Mouse (Mus musculus) lung, adult 18-20 months (tissue): Measurements from ENCODE around the gene Phgr1.
A peak's percentile ranks its signal among the peaks of the same experiment; 100 is the strongest.

Source experiments
- DNase-seq, 2 experiments: peaks; one replicate each; pipeline ENCODE4 v3.0.0; 2022; ENCODE audit warnings: mixed read lengths in 2 of 2

The Phgr1 gene

DNA sequence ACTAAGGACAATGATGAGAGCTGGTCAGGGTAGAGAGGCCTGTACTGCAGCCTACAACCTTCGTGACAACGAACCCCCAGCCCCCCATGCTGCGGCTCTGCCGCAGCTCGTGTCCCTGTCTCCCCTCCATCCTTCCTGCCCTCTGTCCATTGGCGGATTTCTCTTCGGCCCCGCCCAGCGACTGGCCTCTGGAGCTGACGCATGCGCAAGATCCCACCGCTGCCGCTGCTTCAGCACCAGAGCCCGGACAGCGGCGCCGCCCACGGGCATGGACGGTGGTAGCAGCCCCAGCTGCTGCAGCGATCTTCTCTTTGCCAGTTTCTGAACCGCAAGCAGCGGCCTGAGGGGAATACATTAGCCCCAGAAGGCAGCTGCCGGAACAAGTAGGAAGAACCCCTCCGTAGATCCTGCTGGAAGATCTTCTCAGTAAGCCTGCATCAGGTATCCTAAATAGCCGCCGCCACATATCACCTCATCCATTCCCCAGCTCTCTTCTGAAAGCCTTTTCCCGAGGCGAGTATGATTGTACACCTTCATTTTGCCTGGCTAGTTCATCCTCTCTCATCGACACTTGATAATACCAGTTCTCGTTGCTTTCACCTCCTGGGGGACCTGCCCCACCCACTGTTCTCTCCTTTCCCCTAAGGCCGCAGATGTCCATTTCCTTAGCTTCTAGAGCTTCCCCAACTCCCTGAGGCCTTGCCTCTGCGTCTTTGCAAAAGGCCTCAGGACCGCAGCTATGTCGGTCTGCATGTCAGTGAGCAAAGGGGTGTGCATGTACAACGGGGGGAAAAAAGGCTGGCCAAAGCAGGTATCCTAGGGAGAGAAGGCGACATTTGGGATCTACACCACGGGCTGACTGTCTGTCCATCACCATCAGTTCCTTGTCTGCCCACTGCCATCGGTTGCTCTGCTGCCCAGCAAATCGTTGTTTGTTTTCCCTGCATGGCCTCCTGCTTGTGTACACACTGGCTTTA, 7.2 kb downstream of the Phgr1 start, which contains the start of gene Disp2:
Gene Disp2 (plus strand): TSS at position 216 of the 977 bp plus-strand sequence.
- DNase-seq: peak; percentile 93 to 96

DNA sequence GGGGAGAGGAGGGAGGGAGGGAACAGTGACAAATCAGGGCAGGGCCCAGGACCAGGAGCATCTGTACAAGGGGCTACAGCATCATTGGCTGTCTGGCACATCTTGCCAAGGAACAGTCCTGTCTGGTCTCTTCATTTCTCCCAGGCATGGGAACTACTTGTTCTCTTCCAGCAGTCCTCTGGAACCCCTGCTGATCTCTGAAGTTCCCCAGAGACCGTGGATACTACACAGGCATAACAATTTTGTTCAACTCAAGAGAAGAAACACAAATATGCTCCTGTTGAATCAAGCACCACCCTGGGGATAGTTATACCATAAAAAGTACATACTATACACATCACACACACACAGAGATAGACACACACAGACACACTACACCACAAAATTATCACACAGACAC, 8.5 kb downstream of the Phgr1 start:
- no peak for DNase-seq

DNA sequence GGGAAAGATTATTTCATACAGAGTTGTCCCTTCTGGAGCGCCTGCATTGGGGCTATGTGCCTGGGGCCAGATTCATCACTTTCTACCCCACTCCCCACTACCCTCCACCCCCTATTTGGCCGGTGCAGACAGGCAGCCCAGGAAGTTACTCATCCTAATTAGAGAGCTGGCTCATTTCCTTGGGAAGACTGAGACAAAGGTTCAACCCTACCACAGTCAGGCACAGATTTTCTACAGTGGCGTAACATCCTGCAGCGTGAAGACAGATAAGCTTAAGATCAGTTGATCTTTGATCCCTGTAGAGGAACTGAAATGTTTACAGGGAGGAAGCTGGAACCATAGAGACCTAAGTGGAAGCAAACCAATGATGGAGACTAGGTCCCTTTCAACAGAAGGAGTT, 9.7 kb downstream of the Phgr1 start:
- DNase-seq: peak in 1 of 2 experiments; percentile 52

DNA sequence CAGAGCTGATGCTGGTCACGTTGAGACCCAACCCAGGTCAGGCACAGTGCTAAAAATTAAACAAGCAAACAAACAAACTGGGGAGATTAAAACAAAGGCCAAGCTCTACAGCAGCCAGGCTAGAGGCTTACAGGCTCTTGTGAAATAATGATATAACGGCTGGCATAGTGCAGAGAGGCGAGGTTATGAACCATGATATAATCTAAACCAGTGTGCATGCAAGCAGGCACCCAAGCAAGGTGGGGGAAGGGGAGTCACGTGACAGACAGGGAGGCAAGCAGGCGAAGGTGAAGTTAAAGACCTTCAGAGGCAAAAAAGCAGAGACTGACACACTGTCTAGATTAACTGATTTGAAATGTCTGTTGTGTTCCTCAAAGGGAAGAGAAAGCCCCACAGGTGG, 10.5 kb downstream of the Phgr1 start:
- DNase-seq: no peak

DNA sequence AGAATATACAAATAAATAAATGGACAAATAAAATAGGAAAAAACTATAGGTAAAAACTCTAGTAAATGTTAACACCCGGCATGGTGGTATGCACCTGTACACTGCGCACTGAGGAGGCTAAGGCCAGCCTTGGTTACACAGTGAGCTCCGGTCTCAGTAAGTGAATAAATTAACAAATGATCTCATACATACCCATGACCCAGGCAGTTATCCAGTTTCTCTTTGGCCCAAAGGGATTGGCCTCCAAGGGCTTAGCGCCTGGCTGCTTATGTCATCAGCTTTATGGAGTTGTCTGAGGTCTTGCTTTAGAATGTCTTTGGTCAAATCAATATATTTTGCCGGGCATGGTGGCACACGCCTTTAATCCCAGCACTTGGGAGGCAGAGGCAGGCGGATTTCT, 11.1 kb downstream of the Phgr1 start:
- DNase-seq: no peak

DNA sequence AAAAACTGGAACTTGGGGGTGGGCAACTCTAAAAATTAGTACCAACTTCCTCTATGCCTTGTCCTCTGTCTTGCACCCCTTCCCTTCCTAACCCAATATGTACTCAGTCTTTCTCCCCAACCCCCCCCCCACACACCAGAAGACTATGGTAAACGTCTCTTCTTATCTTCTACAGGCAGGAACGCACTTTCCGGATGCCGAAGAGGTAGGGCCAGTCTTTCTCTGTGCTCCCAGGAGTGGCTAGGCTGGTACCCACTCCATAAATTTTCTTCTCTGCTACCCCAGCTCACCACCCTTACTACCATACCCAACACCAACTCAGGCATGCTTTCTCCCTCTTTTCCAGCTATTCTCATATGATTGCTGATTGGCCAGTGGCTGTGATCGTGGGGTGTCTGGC, 14.0 kb downstream of the Phgr1 start:
- DNase-seq: no peak

DNA sequence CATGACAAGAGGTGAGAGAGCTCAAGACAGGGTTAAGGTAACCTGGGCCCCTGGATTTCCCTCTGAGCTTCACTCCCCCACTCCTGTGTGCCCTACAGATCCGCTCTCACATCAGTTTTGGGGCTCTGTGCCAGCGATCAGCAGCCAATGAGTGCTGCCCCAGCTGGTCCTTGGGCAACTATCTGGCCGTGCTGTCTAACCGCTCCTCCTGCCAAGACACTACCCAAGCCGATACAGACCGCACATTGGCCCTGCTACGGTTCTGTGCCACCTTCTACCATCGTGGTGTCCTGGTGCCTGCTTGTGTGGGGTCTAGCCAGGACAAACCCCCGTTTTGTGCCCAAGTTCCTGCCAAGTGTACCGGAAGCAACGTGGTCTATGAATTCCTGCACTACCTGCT, 16.9 kb downstream of the Phgr1 start:
- DNase-seq: no peak

DNA sequence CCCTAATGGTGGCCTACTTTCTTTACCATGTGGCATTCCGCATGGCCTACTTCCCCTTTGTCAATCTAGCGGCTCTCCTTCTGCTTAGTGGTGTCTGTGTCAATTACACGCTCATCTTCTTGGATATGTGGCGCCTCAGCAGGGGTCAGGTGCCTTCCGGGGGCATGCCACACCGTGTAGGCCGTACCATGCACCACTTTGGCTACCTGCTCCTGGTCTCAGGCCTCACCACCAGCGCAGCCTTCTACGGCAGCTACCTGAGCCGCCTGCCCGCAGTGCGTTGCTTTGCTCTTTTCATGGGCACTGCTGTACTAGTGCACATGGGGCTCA, 17.6 kb downstream of the Phgr1 start:
- DNase-seq: no peak

DNA sequence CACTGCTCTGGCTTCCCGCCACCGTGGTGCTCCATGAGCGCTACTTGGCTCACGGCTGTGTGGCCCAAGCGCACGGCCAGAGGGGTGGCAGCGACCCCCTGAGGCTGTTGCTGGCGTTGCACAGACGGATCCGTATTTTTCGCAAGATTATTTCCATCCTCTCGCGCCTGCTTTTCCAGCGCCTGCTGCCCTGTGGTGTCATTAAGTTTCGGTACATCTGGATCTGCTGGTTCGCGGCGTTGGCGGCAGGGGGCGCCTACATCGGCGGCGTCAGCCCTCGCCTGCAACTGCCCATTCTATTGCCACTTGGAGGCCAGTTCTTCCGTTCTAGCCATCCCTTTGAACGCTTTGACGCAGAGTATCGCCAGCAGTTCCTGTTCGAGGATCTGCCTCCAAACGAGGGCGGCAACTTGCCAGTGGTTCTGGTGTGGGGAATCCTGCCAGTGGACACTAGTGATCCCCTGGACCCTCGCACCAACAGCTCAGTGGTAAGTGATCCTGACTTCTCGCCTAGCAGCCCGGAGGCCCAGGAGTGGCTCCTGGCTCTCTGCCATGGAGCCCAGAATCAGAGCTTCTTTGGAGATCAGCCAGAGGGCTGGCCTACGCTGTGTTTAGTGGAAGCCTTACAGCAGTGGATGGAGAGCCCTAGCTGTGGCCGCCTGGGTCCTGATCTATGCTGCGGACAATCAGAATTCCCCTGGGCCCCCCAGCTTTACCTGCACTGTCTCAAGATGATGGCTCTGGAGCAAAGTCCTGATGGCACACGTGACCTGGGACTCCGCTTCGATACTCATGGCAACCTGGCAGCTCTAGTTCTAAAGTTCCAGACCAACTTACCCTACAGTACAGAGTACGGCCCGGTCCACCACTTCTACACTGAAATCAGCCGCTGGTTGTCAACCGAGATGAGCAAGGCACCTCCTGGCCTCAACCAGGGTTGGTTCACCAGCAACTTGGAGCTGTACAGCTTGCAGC, 18.3 kb downstream of the Phgr1 start:
- peak; percentile 76 to 81 for DNase-seq

DNA sequence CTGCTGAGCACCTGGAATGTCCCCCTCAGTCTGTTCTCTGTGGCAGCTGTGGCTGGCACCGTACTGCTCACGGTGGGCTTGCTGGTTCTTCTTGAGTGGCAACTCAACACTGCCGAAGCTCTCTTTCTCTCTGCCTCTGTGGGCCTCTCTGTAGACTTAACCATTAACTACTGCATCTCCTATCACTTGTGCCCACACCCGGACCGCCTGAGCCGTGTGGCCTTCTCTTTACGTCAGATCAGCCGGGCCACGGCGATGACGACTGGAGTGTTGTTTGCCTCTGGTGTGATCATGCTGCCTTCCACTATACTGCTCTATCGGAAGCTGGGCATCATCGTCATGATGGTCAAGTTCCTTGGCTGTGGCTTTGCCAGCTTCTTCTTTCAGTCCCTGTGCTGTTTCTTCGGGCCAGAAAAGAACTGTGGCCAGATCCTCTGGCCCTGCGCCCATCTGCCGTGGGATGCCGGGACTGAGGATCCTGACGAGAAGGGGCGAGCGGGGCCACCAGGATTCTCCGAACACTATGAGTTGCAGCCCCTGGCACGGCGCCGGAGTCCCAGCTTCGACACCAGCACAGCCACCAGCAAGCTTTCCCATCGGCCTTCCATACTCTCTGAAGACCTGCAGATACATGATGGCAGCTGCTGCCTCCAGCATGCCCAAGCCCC, 19.2 kb downstream of the Phgr1 start:
- DNase-seq: no peak

DNA sequence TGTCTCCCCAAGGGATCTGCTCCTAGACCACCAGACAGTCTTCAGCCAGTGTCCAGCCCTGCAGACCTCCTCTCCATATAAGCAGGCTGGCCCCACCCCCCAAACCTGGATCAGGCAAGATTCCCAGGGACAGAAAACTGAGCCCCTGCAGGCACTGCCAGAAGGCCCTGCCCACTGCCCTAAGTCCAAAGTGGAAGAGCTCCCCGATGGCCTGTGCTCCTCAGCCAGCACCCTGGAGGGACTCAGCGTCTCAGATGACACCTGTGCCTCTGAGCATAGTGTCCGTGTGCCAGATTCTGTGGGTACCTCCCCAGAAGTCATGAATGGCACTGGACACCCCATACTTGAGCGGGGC, 19.7 kb downstream of the Phgr1 start:
- DNase-seq: no peak

DNA sequence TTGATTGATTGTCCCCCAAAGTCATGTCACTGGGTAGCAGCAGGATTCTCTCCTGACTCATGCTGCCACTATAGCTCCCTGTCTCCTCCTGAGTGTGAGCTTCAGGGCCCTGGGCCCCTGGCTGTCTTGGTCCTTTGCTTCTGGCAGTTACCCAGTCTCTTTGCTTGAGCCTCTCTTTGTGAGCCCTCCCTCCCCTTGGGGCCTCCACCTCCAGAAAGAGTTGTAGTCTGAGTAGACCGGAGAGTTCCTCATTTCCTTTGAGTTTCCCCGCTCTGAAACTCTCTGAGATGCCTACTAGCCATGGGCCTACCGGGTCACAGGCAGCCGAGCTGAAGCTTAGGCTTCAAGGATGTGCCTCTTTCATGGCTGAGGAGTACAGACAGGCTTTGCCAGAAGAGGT, 21.1 kb downstream of the Phgr1 start:
- no peak for DNase-seq

DNA sequence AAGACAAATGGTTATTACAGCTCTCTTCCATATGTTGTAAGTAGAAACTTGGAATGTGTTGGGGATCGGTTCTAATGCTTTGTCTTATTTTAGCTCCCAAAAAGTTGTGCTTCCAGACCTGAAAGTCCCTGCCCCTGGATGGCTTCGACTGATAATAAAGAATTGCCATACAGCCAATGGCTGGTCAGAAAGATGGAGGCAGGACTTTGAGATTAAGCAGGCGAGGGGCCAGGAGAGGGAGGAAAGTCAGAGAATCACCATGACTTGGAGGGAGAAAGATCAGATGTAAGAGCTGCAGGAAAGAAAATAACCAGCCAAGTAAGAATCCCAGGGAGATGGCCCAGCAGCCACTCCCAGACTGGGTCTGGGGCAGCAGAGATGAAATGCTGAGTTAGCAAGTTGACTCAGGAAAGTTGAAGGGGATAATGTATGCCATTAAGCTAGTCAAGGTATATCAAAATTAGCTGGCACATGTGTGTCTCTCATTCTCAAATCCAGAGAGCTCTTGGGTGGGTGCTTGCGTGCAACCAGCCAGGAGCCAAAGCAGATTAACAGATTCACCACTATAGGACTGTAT, 30.1 kb downstream of the Phgr1 start:
- no peak for DNase-seq

DNA sequence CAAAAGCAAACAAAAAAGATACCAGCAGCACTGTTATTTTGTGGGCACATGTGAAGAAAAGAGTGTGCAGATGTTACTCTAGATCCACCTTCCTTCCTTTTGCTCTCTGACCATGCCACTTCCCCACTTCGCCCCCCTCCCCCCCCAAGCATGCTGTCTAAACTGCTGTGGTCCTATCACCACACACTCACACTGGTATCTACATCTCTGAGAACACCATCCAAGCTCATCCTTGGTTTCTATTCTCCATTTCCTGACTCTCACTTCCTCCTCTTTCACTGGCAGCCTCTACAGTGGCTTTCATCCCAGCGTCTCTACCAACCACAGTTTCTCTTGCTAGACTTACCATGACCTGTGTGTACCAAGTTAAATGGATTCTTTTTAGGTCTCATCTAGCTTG, 31.9 kb downstream of the Phgr1 start:
- DNase-seq: no peak

DNA sequence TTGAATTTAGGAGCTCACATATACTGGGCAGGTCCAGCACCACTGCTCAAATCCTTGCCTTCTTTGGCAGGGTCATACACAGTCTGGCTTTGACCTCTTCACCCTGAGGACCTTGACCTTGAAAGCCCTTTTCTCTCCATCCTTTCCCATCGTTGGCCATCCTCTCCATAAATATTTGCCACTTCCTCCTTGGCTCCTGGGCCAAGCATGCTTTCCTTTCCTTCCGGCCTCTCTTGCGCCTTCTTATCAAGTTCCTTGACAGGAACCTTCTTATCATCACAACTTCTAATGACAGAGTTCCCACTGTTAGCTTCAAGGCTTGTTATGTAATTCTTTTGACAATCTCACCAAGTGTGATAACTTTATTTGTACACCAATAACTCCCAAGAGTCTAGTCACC, 32.6 kb downstream of the Phgr1 start:
- peak; percentile 22 to 50 for DNase-seq

DNA sequence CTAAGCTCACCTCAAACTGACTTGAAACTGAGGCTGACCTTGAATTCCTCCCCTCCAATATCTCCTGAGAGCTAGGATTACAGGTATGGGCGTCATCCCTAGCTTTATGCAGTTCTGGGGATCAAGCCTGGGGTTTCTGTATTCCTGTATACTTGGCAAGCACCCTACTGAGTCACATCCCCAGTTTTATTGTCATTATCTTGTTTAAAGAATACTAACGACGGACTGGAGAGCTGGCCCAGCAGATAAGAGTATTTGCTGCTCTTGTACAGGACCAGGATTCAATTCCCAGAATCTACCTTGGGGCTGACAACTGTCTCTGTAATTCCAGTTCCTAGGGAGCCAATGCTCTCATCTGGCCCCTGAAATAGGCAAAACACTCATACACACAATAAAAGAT, 33.2 kb downstream of the Phgr1 start:
- DNase-seq: no peak

DNA sequence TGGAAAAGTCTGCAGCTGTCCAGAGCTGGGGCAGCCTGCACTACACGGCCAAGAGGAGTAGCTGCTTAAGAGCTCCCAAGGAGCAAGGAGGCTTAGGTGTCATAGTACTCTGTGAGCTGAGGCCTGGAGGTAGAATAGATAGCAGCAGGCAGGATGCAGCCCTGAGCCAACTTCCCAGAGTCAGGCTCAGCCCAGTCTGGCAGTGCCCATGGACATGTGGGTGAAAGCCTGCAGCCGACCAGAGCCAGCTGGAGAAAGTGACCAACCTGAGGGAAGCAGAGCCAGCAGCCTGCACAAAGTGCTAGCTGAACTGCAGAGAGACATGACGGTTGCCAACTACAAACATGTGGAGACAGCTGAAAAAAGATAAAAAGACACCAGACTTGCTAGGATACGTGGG, 34.3 kb downstream of the Phgr1 start:
- DNase-seq: peak in 1 of 2 experiments; percentile 24

DNA sequence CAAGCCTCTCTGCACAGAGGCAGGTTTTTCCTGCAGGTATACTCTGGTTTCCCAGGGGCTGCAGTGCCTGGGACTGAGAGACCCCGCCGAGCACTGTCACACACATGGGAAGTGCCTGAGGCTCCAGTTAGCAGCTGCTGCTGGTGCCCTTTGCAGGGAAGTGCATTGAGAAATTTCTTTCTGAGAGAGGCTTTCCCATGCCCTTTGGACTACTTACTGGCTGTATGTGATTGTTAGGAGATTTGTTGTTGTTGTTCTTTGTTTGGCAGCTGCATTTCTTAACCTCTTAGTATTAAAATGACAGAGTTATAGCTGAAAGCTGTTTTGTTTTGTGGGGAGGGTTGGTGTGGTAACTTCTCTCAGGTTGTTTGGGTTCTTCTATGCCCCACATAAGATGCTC, 38.3 kb downstream of the Phgr1 start:
- no peak for DNase-seq

DNA sequence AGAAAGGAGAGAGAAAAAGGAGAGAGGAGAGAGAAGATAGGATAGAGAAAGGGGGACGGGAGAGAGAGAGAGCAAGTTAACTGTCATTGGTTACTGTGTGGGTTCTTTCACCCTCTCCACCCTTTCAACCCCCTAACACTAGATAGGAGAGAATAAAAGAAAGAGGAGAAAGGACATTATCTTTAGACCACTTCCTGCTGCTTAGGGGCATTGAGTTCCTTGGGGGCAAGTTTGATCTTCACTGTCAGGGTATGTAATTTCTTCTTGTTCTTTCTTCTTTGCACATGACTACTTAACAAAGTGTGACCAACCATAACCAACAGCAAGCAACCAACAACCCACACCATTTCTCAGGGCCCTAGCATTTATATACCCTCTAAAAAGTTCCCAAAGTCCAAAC, 40.2 kb downstream of the Phgr1 start:
- no peak for DNase-seq

DNA sequence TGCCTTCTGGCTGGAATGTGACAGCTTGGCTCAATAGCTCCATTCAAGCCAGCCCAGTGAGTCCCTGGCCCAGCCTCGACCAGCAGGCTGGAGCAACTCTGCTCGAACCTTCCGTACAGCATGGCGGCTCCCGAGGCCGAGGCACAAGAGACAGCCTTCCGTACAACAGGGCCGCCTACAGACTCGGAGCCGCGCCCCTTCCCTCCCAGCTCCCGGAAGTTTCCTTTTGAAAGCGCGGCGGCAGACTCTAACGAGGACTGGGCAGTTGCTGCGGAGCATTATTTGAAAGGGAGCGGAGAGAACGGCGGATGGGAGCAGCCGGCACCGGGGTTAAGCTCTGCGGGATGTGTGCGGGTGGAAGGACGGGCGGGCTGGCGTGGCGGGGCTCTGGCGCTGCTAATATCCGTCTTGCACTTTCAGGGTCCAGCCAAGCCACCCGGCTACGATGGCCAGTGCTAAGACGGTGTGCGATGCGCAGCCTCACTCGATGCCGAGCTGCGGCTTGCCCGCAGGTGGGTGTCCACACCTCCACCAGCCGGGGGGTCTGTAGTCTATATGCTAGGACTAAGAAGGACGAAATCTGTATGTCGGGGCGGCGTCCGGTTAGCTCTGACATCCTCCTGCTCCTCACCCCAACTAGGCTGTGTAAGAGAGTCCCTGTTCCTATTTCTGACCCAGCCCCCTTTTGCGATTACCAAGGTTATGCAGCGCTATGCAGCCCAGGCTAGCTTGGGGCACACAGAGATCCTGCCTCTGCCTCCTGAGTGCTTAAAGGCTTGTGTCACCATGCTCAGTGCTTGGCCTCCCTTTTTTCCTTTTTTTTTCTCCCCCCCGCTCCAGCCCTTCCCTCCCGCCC, 41.6 kb downstream of the Phgr1 start, which contains the start of gene Knstrn:
Gene Knstrn (plus strand): TSS at position 23 of the 856 bp plus-strand sequence.
- peak; percentile 90 to 94 for DNase-seq

DNA sequence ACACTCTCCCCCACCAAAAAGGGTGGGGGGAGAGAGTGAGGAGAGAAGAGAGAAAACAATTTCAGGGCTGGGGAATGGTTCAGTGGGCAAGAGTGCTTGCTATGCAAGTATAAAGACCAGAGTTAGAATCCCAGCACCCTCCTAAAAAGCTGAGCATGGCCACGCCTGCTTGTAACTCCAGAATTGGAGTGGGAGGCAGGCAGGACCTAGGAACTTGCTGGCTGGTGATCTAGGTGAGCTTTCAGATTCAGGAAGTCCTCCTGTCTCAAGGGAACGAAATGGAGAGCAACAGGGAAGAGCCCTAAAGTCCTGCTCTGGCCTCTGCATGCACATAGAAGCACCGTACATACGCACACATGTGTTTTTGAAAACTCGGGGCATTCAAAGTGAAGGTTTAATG, 50.2 kb downstream of the Phgr1 start:
- no peak for DNase-seq

DNA sequence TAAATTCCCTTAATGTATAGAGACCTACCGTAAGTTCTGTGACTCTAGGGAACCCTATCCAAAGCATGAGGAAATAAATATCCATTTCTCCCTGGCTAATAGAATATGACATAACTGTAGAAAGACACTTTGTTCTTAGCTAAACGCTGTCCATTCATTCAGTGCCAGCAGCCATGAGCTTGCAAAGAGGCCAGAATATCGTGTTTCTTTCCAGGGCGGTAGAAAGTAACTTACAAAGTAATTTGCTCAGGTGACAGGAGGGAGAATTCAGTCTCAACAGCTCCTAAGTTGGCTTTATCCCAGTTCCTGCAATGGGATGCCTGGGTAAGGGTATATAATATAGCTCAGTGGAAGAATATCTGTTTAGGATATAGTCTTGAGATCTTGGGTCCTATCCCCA, 51.8 kb downstream of the Phgr1 start:
- no peak for DNase-seq
